Mouse (Mus musculus) brown adipose tissue, adult 24 weeks (tissue): ENCODE results near the gene Kcnab3. TPM values are rescaled to one million over a fixed set of nuclear protein-coding genes. Genes with fewer than 3 reads are reported as not detected.

Source experiments
- H3K27ac ChIP-seq: fragments of 200-500 bp; replicated peaks from 2 replicates; pipeline ENCODE4 v1.5.1; 2012; ENCODE audit warnings: low read depth, mild to moderate bottlenecking, low read length
- H3K4me1 ChIP-seq: fragments of 200-500 bp; 2 replicates; pipeline ENCODE4 v1.6.1; 2012; ENCODE audit warnings: low read length, mixed read lengths; ENCODE audit not compliant: control insufficient read depth, insufficient read depth, insufficient read length
- H3K4me3 ChIP-seq: fragments of 200-500 bp; 2 replicates; pipeline ENCODE4 v1.5.1; 2012; ENCODE audit warnings: low read depth, mild to moderate bottlenecking, low read length, moderate library complexity; ENCODE audit not compliant: insufficient read depth
- polyA plus RNA-seq: library from polyadenylated mRNA; stranded (reverse); fragments of >200 nt; gene quantifications from 2 replicates; pipeline ENCODE4 v1.2.4, GENCODE M21; 2012; ENCODE audit not compliant: missing spikeins, insufficient read depth, insufficient read length

The Kcnab3 gene
- polyA plus RNA-seq, 1 experiment, result 1.2 TPM

GRCm38 (mm10) chr11:69324749-69325148 is 1.3 kb upstream of the Kcnab3 start:
- H3K27ac ChIP-seq, result no peak overlapping the region
- H3K4me1 ChIP-seq, result peaks cover 13% of the 10 kb centered on the region
- peak overlapping the region; percentile 81; the same call in 1 of the 2 replicates for H3K4me3 ChIP-seq

GRCm38 (mm10) chr11:69326408-69327156 is 524 bp downstream of the Kcnab3 start:
- Histone ChIP-seq H3K4me3 (peak overlapping the region; percentile 58), H3K27ac (no peak overlapping the region), H3K4me1 (peaks cover 13% of the 10 kb centered on the region)

- Histone ChIP-seq H3K4me1 (peaks cover 13% of the 10 kb centered on the region), H3K27ac (no peak overlapping the region), H3K4me3 (peak overlapping the region; percentile 58; the same call in 1 of the 2 replicates)
Observed at GRCm38 (mm10) chr11:69327157-69327442, 1.0 kb downstream of the Kcnab3 start.

- peaks cover 15% of the 10 kb centered on the region for H3K4me1 ChIP-seq
- no peak overlapping the region for H3K4me3 ChIP-seq
Observed at GRCm38 (mm10) chr11:69327648-69328047, 1.6 kb downstream of the Kcnab3 start.

GRCm38 (mm10) chr11:69328517-69328916 is 2.5 kb downstream of the Kcnab3 start:
- Histone ChIP-seq H3K27ac (no peak overlapping the region), H3K4me3 (no peak overlapping the region), H3K4me1 (peaks cover 13% of the 10 kb centered on the region)

More at GRCm38 (mm10) chr11:69327648-69328047, 1.6 kb downstream of the Kcnab3 start:
- no peak overlapping the region for H3K27ac ChIP-seq

GRCm38 (mm10) chr11:69331152-69331551 is 5.1 kb downstream of the Kcnab3 start:
- no peak overlapping the region for H3K27ac ChIP-seq
- peaks cover 11% of the 10 kb centered on the region for H3K4me1 ChIP-seq
- H3K4me3 ChIP-seq, result no peak overlapping the region

GRCm38 (mm10) chr11:69331929-69332405 is 5.9 kb downstream of the Kcnab3 start:
- peak overlapping the region; percentile 74 for H3K27ac ChIP-seq
- H3K4me3 ChIP-seq, result peak overlapping the region; percentile 95
- peaks cover 11% of the 10 kb centered on the region for H3K4me1 ChIP-seq

- no peak overlapping the region for H3K4me3 ChIP-seq
- peaks cover 11% of the 10 kb centered on the region for H3K4me1 ChIP-seq
- no peak overlapping the region for H3K27ac ChIP-seq
Observed at GRCm38 (mm10) chr11:69332713-69333253, 6.7 kb downstream of the Kcnab3 start.

GRCm38 (mm10) chr11:69333922-69334321 is 7.9 kb downstream of the Kcnab3 start:
- Histone ChIP-seq H3K27ac (peak overlapping the region; percentile 86), H3K4me3 (no peak overlapping the region), H3K4me1 (peaks cover 11% of the 10 kb centered on the region)

- Histone ChIP-seq H3K27ac (peak overlapping the region; percentile 69), H3K4me1 (peaks cover 11% of the 10 kb centered on the region), H3K4me3 (no peak overlapping the region)
Observed at GRCm38 (mm10) chr11:69334796-69335195, 8.7 kb downstream of the Kcnab3 start.

- H3K4me3 ChIP-seq, result peak within 1 kb of the TSS; percentile 88
- H3K4me1 ChIP-seq, result peaks cover 10% of the 10 kb centered on the region
- H3K27ac ChIP-seq, result no peak within 1 kb of the TSS
Observed at GRCm38 (mm10) chr11:69340161-69341131, 14.4 kb downstream of the Kcnab3 start, which contains the start of gene Rnf227. Gene Rnf227, plus strand, starts transcription at chr11:69340461.

- Histone ChIP-seq H3K4me1 (no peaks in the 10 kb centered on the region), H3K27ac (no peak overlapping the region), H3K4me3 (no peak overlapping the region)
Observed at GRCm38 (mm10) chr11:69346441-69346840, 20.4 kb downstream of the Kcnab3 start.

- no peak overlapping the region for H3K27ac ChIP-seq
- no peaks in the 10 kb centered on the region for H3K4me1 ChIP-seq
- no peak overlapping the region for H3K4me3 ChIP-seq
Observed at GRCm38 (mm10) chr11:69356544-69356943, 30.5 kb downstream of the Kcnab3 start.

GRCm38 (mm10) chr11:69357690-69358089 is 31.6 kb downstream of the Kcnab3 start:
- no peak overlapping the region for H3K27ac ChIP-seq
- no peaks in the 10 kb centered on the region for H3K4me1 ChIP-seq

GRCm38 (mm10) chr11:69362021-69362420 is 36.0 kb downstream of the Kcnab3 start:
- H3K27ac ChIP-seq, result no peak overlapping the region
- H3K4me3 ChIP-seq, result no peak overlapping the region
- H3K4me1 ChIP-seq, result peaks cover 19% of the 10 kb centered on the region

More at GRCm38 (mm10) chr11:69357690-69358089, 31.6 kb downstream of the Kcnab3 start:
- no peak overlapping the region for H3K4me3 ChIP-seq
